Mouse (Mus musculus) ES-E14 (cell line): ENCODE measurements around the gene Kdm5a.

Source experiments
- CHD2 ChIP-seq: IDR thresholded peaks from 2 replicates; pipeline ENCODE4 v1.6.1; 2014; ENCODE audit warnings: mild to moderate bottlenecking, low read depth, low read length, inconsistent platforms
- HCFC1 ChIP-seq: IDR thresholded peaks from 2 replicates; pipeline ENCODE4 v1.6.1; 2012; ENCODE audit warnings: low read length, inconsistent platforms, borderline replicate concordance; ENCODE audit not compliant: insufficient read depth
- MAFK ChIP-seq: IDR thresholded peaks from 2 replicates; pipeline ENCODE4 v1.6.1; 2014; ENCODE audit warnings: mild to moderate bottlenecking, low read depth, low read length, inconsistent platforms; ENCODE audit not compliant: insufficient read depth
- ZC3H11A ChIP-seq: IDR thresholded peaks from 2 replicates; pipeline ENCODE4 v1.6.1; 2012; ENCODE audit warnings: low read depth, mild to moderate bottlenecking, inconsistent platforms, low read length, borderline replicate concordance

GRCm38 (mm10) chr6:120438161-120438560, 74.2 kb downstream of the Kdm5a start:
- TF ChIP-seq CHD2 (no peak), ZC3H11A (no peak), MAFK (no peak), HCFC1 (no peak)
